Mouse (Mus musculus) heart, adult 2 months (tissue): ENCODE results near the gene Best1. TPM values are rescaled to one million over a fixed set of nuclear protein-coding genes. Genes with fewer than 3 reads are reported as not detected.
A peak's percentile ranks its signal among the peaks of the same experiment; 100 is the strongest.

Experiments
- DNase-seq, 2 experiments: peaks; one replicate each; pipeline ENCODE4 v3.0.0; 2021
- H3K27ac ChIP-seq: fragments of 200-600 bp; 2 replicates; pipeline ENCODE4 v1.8.1; 2022
- H3K27me3 ChIP-seq: fragments of 200-500 bp; 2 replicates; pipeline ENCODE4 v1.6.1; 2012; ENCODE audit warnings: mild to moderate bottlenecking, low read length, inconsistent platforms, mixed read lengths; ENCODE audit not compliant: control insufficient read depth, insufficient read depth
- H3K36me3 ChIP-seq: fragments of 200-500 bp; 2 replicates; pipeline ENCODE4 v1.6.1; 2012; ENCODE audit warnings: low read length, inconsistent platforms; ENCODE audit not compliant: control insufficient read depth, insufficient read depth
- H3K4me1 ChIP-seq: fragments of 200-500 bp; 2 replicates; pipeline ENCODE4 v1.6.1; 2011; ENCODE audit warnings: low read length; ENCODE audit not compliant: control insufficient read depth, insufficient read depth
- H3K4me3 ChIP-seq: fragments of 200-600 bp; 2 replicates; pipeline ENCODE4 v1.8.1; 2022
- H3K79me2 ChIP-seq: fragments of 200-500 bp; replicated peaks from 2 replicates; pipeline ENCODE4 v1.6.1; 2012; ENCODE audit warnings: mild to moderate bottlenecking, inconsistent platforms, low read length, moderate library complexity, mixed read lengths; ENCODE audit not compliant: control insufficient read depth, insufficient read depth
- H3K9ac ChIP-seq: fragments of 200-500 bp; 2 replicates; pipeline ENCODE4 v1.6.1; 2012; ENCODE audit warnings: low read depth, mild to moderate bottlenecking, control low read depth, inconsistent platforms, low read length, mixed read lengths
- CTCF ChIP-seq: fragments of 200-600 bp; IDR thresholded peaks from 2 replicates; pipeline ENCODE4 v1.8.1; 2022; ENCODE audit warnings: antibody characterized with exemption, mild to moderate bottlenecking, moderate library complexity
- EP300 ChIP-seq: fragments of 200-500 bp; IDR thresholded peaks from 2 replicates; pipeline ENCODE4 v1.6.1; 2011; ENCODE audit warnings: low read depth, low read length, control low read depth; ENCODE audit not compliant: insufficient read depth
- POLR2A ChIP-seq: fragments of 200-500 bp; IDR thresholded peaks from 2 replicates; pipeline ENCODE4 v1.6.1; 2011; ENCODE audit warnings: mild to moderate bottlenecking, low read depth, low read length, control low read depth; ENCODE audit not compliant: insufficient read depth
- WGBS: fragments of 180-500 bp; shearing (Covaris S2); methylation state at CpG from one replicate; pipeline ENCODE4 v1.1.7; 2018; 5-methylcytosine and 5-hydroxymethylcytosine counted together
- intact Hi-C: fragments of 180-260 bp; cut with DNase I; formaldehyde crosslinking; loops from one replicate; pipeline ENCODE4 v1.15.1; 2025
- polyA plus RNA-seq: library from polyadenylated mRNA; depleted of rRNA; stranded (reverse); fragments of >200 nt; gene quantifications from 2 replicates; pipeline ENCODE4 v1.2.3, GENCODE M21; 2012
- total RNA-seq, 2 experiments: library from RNA; stranded (reverse); gene quantifications; 2 replicates each; pipeline ENCODE4 v1.2.3; 2021

The Best1 gene
- total and polyA plus RNA-seq, 3 experiments: 0.10 to 0.45 (median 0.11) TPM

DNA sequence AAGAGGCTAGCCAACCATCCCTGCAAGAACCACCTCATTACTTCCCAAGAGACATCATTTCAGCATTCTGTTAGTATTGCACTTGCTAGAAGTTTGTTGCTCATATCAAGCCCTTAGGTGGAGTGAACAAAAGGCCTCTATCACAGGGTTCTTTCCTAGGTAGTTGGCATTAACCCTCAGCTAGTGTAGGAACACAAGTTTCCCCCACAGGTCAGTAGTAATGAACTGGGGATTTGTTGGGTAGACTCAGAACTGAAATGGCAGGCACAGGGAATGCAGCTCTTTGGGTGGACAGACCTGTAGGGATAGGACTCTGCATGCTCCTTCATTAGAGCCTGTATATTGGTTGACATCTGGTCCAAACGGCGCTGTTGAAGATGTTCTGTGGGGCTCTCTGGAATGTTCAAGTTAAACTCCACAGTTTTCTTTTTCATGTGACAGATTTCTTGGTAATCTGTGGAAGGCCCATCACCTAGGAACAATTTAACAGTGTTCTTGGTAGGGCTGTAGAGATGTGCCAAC, 15.5 kb downstream of the Best1 start:
- Histone ChIP-seq H3K36me3 (peaks cover 10% of the 10 kb centered on the region), H3K9ac (no peak overlapping the region), H3K27ac (no peak overlapping the region), H3K4me1 (peaks cover 11% of the 10 kb centered on the region), H3K27me3 (no peaks in the 10 kb centered on the region), H3K4me3 (no peak overlapping the region), H3K79me2 (0 out of 2 replicates have a peak, but pooled peaks cover 1% of the 10 kb centered on the region)
- TF ChIP-seq CTCF (no peak), POLR2A (no peak), EP300 (no peak)
- WGBS: 93% methylated on average over 2 of the region's 2 CpGs
- intact Hi-C loops: no loop called here
- no peak for DNase-seq

DNA sequence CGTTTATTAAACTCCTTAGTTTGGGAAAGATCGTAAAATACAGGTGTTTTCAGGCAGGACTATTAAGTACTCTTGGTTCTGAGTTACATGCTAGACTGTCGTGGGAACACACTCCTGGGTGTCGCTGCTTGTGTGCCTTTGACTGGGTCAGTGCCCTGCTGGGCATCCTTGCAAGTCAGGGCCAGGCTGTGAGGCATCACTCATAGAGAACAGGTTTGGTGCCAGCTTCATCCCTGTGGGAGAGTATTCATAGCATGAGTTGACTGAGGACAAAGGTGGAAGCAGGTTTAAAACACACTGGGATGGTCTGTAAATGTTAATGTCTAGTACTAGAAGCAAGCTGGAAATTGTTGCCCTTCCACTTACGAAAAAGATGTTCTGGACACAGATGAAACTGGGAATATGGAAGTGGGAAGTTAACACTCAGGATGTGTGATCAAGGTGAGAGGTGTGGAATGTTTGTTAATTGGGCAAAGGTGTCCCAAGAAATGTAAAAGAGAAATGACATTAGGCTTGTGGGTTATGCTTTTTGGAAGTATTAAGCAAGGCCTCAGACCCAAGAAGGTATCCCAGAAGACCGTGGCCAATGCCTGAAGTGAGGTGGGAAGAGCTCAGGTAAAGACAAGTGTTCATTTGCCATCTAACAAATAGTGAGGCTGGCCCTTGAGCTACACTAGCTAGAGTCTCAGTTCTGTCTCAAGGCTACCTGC, 16.1 kb downstream of the Best1 start:
- H3K4me3 ChIP-seq: no peak overlapping the region
- no peak overlapping the region for H3K9ac ChIP-seq
- H3K27me3 ChIP-seq: no peaks in the 10 kb centered on the region
- H3K4me1 ChIP-seq: peaks cover 11% of the 10 kb centered on the region
- no peak for DNase-seq
- WGBS: 92% methylated on average over 6 of the region's 6 CpGs
- H3K79me2 ChIP-seq: 0 out of 2 replicates have a peak, but pooled peaks cover 1% of the 10 kb centered on the region
- TF ChIP-seq EP300 (0 out of 2 replicates have a peak, but pooled peaks have one; percentile 9), POLR2A (peak; percentile 25; the same call in 1 of the 2 replicates), CTCF (no peak)
- no peak overlapping the region for H3K27ac ChIP-seq
- peaks cover 10% of the 10 kb centered on the region for H3K36me3 ChIP-seq
- intact Hi-C loops: no loop called here

DNA sequence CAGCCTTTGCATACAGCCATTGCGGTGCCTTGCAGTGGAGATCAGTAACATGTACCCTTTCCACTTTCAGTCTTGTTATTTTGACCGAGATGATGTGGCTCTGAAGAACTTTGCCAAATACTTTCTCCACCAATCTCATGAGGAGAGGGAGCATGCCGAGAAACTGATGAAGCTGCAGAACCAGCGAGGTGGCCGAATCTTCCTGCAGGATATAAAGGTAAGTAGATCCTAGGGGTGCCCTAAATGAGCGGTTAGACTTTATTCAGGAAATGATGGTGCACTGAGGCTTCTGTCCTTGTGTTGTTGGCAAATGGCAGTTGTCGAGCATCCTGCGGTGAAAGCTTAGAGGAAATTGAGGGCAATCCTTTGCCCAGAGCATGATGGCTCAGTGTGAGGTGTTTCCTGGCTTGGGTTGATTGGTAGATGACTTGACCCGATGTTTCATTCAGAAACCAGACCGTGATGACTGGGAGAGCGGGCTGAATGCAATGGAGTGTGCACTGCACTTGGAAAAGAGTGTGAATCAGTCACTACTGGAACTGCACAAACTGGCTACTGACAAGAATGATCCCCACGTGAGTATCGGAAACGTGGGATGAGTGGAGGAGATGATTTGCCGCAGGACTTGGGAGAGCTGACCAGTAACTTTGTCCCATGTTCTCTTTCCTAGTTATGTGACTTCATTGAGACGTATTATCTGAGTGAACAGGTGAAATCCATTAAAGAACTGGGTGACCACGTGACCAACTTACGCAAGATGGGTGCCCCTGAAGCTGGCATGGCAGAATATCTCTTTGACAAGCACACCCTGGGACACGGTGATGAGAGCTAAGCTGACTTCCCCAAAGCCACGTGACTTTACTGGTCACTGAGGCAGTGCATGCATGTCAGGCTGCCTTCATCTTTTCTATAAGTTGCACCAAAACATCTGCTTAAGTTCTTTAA, 17.1 kb downstream of the Best1 start:
- TF ChIP-seq CTCF (no peak), POLR2A (no peak), EP300 (no peak)
- intact Hi-C loops: no loop called here

DNA sequence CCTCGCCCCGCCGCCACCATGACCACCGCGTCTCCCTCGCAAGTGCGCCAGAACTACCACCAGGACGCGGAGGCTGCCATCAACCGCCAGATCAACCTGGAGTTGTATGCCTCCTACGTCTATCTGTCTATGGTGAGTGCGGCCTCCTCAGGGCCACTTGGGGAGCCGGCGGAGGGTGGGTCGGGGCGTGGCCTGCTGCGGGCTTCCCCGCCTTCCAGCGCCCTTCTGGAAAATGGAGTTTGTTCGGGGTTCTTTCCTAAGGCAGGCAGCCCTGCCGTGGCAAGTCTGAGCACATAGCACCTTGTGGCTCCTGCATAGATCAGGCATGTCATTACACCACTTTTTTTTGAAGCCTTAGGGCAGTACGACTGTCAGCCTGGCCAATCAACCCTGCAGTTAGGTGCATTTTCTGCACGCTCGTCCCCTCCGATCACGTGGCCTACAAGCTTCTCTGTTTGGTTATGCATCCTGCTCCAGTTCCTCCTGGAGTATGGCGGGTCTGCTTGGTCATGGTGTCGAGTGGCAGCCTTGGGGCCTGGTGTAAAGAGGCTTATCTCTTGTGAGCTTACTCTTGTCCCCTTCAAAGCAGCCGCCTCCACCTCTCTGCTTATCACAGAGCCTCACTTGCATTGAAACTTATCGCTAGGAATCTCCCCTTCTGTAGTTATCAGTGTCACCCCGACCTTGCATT, 18.4 kb downstream of the Best1 start:
- Histone ChIP-seq H3K4me3 (peak overlapping the region; percentile 98), H3K36me3 (peaks cover 10% of the 10 kb centered on the region), H3K27ac (peak overlapping the region; percentile 97), H3K4me1 (peaks cover 19% of the 10 kb centered on the region), H3K27me3 (no peaks in the 10 kb centered on the region), H3K9ac (peak overlapping the region; percentile 99), H3K79me2 (0 out of 2 replicates have a peak, but pooled peaks cover 1% of the 10 kb centered on the region)
- TF ChIP-seq CTCF (no peak), EP300 (peak; percentile 35; the same call in 1 of the 2 replicates)
- under 1% methylated on average over 31 of the region's 31 CpGs for WGBS
- peak; percentile 79 to 80 for DNase-seq
- intact Hi-C loops: no loop called here

More for the DNA sequence above, 17.1 kb downstream of the Best1 start:
- Histone ChIP-seq H3K27ac (no peak overlapping the region; the same call in 1 of the 2 replicates), H3K27me3 (no peaks in the 10 kb centered on the region), H3K36me3 (peaks cover 10% of the 10 kb centered on the region), H3K9ac (0 out of 2 replicates have a peak overlapping the region, but pooled peaks have one; percentile 16), H3K4me3 (peak overlapping the region; percentile 98), H3K79me2 (0 out of 2 replicates have a peak, but pooled peaks cover 1% of the 10 kb centered on the region), H3K4me1 (peaks cover 11% of the 10 kb centered on the region)
- WGBS: 77% methylated on average over 20 of the region's 20 CpGs
- no peak for DNase-seq

DNA sequence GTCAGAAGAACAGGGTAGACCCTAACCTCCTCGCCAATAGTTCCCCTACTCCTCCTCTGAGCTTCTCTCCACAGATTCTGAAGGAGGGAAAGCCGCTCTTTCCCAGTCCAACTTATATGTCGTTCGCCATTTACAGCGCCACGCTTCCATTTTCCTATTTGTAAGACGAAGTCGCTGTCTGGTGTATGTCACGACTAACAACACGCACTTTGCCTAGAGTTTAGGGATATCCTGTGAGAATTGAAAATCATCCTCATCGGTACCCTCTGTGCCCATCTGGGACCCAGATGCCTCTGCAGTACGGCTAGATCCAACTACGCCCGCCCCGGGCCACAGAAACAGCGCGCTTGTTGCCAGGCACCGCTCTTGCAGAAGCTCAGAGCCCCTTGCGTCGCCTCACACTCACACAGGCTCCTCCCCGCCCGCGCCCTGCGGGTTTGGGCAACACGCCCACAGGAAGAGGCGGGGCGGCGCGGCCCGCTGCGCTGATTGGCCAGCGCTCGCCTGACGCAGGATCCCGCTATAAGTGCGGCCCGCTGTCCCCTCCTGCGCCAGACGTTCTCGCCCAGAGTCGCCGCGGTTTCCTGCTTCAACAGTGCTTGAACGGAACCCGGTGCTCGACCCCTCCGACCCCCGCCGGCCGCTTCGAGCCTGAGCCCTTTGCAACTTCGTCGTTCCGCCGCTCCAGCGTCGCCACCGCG, 19.1 kb downstream of the Best1 start:
- H3K4me3 ChIP-seq: peak overlapping the region; percentile 98
- peak; percentile 98 for TF ChIP-seq POLR2A
- TF ChIP-seq EP300: 0 out of 2 replicates have a peak, but pooled peaks have one; percentile 56
- TF ChIP-seq CTCF: no peak; the same call in 1 of the 2 replicates
- intact Hi-C loops: no loop called here

More for the DNA sequence above, 19.1 kb downstream of the Best1 start:
- peaks cover 20% of the 10 kb centered on the region for H3K4me1 ChIP-seq
- WGBS: under 1% methylated on average over 59 of the region's 59 CpGs
- no peaks in the 10 kb centered on the region for H3K27me3 ChIP-seq
- H3K36me3 ChIP-seq: peaks cover 10% of the 10 kb centered on the region
- peak; percentile 98 for DNase-seq
- H3K9ac ChIP-seq: peak overlapping the region; percentile 99
- H3K79me2 ChIP-seq: 0 out of 2 replicates have a peak, but pooled peaks cover 1% of the 10 kb centered on the region
- peak overlapping the region; percentile 97 for H3K27ac ChIP-seq
